Mouse (Mus musculus) midbrain, postnatal 0 days (tissue): ENCODE results near the gene Rpp38. TPM values are rescaled to one million over a fixed set of nuclear protein-coding genes. Genes with fewer than 3 reads are reported as not detected.

ENCODE experiments used
- ATAC-seq: fragments of 200-750 bp; cut with Nextera tagmentation; 2 replicates; pipeline ENCODE4 v1.8.0; 2017; ENCODE audit warnings: moderate number of reproducible peaks, mild to moderate bottlenecking, moderate TSS enrichment, moderate library complexity; ENCODE audit not compliant: low FRiP score
- DNase-seq: peaks from one replicate; pipeline ENCODE4 v3.0.0-alpha.2; 2015; ENCODE audit warnings: low spot score
- H3K27ac ChIP-seq: fragments of 300-500 bp; sonication (generic); 2 replicates; pipeline ENCODE4 v1.5.1; 2014; ENCODE audit warnings: low read depth, mild to moderate bottlenecking, low read length, mixed read lengths
- H3K27me3 ChIP-seq: fragments of 300-500 bp; sonication (generic); 2 replicates; pipeline ENCODE4 v1.6.1; 2014; ENCODE audit warnings: low read length, control low read depth, mixed read lengths; ENCODE audit not compliant: insufficient read depth
- H3K36me3 ChIP-seq: fragments of 300-500 bp; sonication (generic); 2 replicates; pipeline ENCODE4 v1.6.1; 2014; ENCODE audit warnings: low read length, control low read depth, mixed read lengths; ENCODE audit not compliant: insufficient read depth
- H3K4me1 ChIP-seq: fragments of 300-500 bp; sonication (generic); 2 replicates; pipeline ENCODE4 v1.6.1; 2014; ENCODE audit warnings: mild to moderate bottlenecking, control low read depth, antibody characterized with exemption, low read length, mixed read lengths; ENCODE audit not compliant: insufficient read depth
- H3K4me2 ChIP-seq: fragments of 300-500 bp; sonication (generic); 2 replicates; pipeline ENCODE4 v1.6.1; 2014; ENCODE audit warnings: low read depth, mild to moderate bottlenecking, low read length, mixed read lengths; ENCODE audit not compliant: poor library complexity, severe bottlenecking
- H3K4me3 ChIP-seq: fragments of 300-500 bp; sonication (generic); 2 replicates; pipeline ENCODE4 v1.5.1; 2014; ENCODE audit warnings: low read depth, mild to moderate bottlenecking, low read length, moderate library complexity
- H3K9ac ChIP-seq: fragments of 300-500 bp; sonication (generic); replicated peaks from 2 replicates; pipeline ENCODE4 v1.6.1; 2014; ENCODE audit warnings: mild to moderate bottlenecking, low read length, moderate library complexity, mixed read lengths; ENCODE audit not compliant: poor library complexity, severe bottlenecking
- H3K9me3 ChIP-seq: fragments of 300-500 bp; sonication (generic); 2 replicates; pipeline ENCODE4 v1.6.1; 2016; ENCODE audit warnings: low read length, control low read depth
- CTCF ChIP-seq: IDR thresholded peaks from 2 replicates; pipeline ENCODE4 v1.5.1; 2016; ENCODE audit warnings: antibody characterized with exemption, mild to moderate bottlenecking
- WGBS: fragments of 180-500 bp; shearing (Covaris S2); extraction: QIAGEN DNeasy Blood & Tissue Kit; methylation state at CpG from one replicate; pipeline ENCODE4 v1.1.7; 2014; 5-methylcytosine and 5-hydroxymethylcytosine counted together
- polyA plus RNA-seq: library from polyadenylated mRNA; unstranded; fragments of >200 nt; fragmentation: Nextera tagmentation; extraction: Ambion mirVana; gene quantifications from 2 replicates; pipeline ENCODE4 v1.2.1, GENCODE M21; 2015
- total RNA-seq: library from RNA; depleted of rRNA; stranded (reverse); fragments of >200 nt; gene quantifications from 2 replicates; pipeline ENCODE4 v1.2.3, GENCODE M21; 2014; rRNA removed

Gene Rpp38
- total RNA-seq (6.0 and 8.5 TPM in 2 replicates), polyA plus RNA-seq (7.3 TPM in 2 replicates)

DNA sequence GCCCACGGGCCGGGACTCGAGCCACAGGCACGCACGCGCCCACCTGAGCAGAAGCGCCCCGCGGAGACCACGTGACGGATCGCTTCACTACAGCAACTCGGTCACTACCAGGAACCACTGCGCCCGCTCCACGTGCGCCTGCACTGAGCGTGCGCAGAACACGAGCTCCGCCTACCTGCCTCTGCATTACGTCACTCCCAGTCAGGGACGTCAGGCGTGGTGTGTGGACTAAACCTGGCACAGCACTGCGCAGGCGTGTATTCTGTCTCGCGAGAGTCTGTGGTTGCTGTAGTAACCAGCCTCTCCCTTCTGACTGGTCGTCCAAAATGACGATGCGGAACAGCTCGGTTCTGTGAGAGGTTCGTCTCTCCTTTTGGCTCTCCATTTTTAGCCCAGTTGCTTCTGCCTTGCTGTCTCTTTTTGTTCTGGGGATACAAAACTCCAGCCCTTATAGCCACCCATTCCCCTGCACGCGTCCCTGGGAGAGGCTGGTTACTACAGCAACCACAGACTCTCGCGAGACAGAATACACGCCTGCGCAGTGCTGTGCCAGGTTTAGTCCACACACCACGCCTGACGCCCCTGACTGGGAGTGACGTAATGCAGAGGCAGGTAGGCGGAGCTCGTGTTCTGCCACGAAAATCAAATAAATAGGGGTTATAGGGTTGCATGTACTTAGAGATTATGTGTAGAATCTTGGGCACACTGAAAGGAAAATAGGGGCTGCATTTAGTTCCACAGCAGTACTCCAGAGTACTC is at the start of gene Rpp38:
Gene Rpp38, minus strand, starts transcription at position 160 of the 759 bp plus-strand sequence.
- Histone ChIP-seq H3K4me1 (no peaks in the 10 kb centered on the region), H3K27ac (peak within 1 kb of the TSS; percentile 86), H3K9me3 (no peaks in the 10 kb centered on the region), H3K4me2 (peak within 1 kb of the TSS; percentile 73), H3K9ac (peak within 1 kb of the TSS; percentile 76), H3K27me3 (no peaks in the 10 kb centered on the region), H3K4me3 (peak within 1 kb of the TSS; percentile 59), H3K36me3 (peaks cover 8% of the 10 kb centered on the region; the same call in 1 of the 2 replicates)
- ATAC-seq, result peak; percentile 99
- TF ChIP-seq CTCF, result peak; percentile 20
- whole genome bisulfite sequencing, result under 1% methylated on average over 45 of the region's 45 CpGs
- peak; percentile 98 for DNase-seq

- WGBS, result 26% methylated on average over 4 of the region's 4 CpGs
- no peaks in the 10 kb centered on the region for H3K27me3 ChIP-seq
- no peaks in the 10 kb centered on the region for H3K9me3 ChIP-seq
- H3K27ac ChIP-seq, result no peak overlapping the region
- H3K4me1 ChIP-seq, result no peaks in the 10 kb centered on the region
- ATAC-seq (no peak), DNase-seq (peak; percentile 36)
- H3K9ac ChIP-seq, result no peak overlapping the region
- H3K4me3 ChIP-seq, result no peak overlapping the region
- H3K4me2 ChIP-seq, result no peak overlapping the region
- no peaks in the 10 kb centered on the region for H3K36me3 ChIP-seq
- peak; percentile 56 for TF ChIP-seq CTCF
These were observed 32.7 kb upstream of the Rpp38 start for GRCm38 (mm10) chr2:3365127-3365526.

DNA sequence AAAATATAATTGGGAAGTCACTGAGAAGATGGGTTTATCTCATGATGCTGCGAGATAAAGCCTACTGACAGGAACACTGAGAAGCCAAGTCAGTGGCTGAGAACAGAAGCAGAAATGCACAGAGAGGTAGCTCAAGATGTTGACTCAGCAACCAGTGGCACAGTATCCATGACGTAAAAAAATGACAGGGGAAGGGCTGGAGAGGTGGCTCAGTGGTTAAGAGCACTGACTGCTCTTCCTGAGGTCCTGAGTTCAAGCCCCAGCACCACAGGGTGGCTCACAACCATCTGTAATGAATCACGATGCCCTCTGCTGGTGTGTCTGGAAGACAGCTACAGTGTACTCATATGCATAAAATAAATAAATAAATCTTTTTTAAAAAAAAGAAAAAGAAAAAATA is 28.6 kb upstream of the Rpp38 start:
- H3K27ac ChIP-seq, result no peak overlapping the region
- no peak for TF ChIP-seq CTCF
- H3K4me3 ChIP-seq, result no peak overlapping the region
- H3K27me3 ChIP-seq, result no peaks in the 10 kb centered on the region
- DNase-seq (no peak), ATAC-seq (no peak)
- H3K9ac ChIP-seq, result no peak overlapping the region
- H3K9me3 ChIP-seq, result no peaks in the 10 kb centered on the region
- no peaks in the 10 kb centered on the region for H3K36me3 ChIP-seq
- no peaks in the 10 kb centered on the region for H3K4me1 ChIP-seq
- no peak overlapping the region for H3K4me2 ChIP-seq
- WGBS, result 87% methylated on average over 3 of the region's 3 CpGs

- ATAC-seq, result no peak
These were observed 25.4 kb upstream of the Rpp38 start for GRCm38 (mm10) chr2:3357887-3358286.

DNA sequence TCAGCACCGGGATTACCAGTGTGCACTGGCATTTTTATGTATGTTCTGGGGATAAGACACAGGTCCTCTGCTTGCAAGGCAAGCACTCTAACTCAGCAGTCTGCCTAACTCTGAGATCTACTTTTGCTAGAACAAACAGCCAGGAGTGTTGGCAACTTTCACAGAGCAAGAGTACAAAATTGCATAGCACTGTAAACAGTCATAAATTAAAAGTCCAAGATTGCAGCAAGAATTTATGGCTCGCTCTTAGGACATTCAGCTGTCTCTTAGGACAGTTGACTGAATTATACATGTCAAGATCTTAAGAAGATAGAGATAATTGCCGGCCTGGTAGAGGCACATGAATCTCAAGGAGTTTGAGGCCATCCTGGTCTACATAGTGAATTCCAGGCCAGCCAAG is 23.9 kb upstream of the Rpp38 start:
- DNase-seq (no peak), ATAC-seq (no peak)
- Histone ChIP-seq H3K27me3 (no peaks in the 10 kb centered on the region), H3K4me3 (no peak overlapping the region), H3K27ac (no peak overlapping the region), H3K9ac (no peak overlapping the region), H3K36me3 (no peaks in the 10 kb centered on the region), H3K4me1 (no peaks in the 10 kb centered on the region), H3K9me3 (no peaks in the 10 kb centered on the region), H3K4me2 (no peak overlapping the region)
- 79% methylated on average over 3 of the region's 3 CpGs for WGBS
- TF ChIP-seq CTCF, result no peak

More at GRCm38 (mm10) chr2:3357887-3358286, 25.4 kb upstream of the Rpp38 start:
- no peak overlapping the region for H3K9ac ChIP-seq
- no peaks in the 10 kb centered on the region for H3K9me3 ChIP-seq
- no peaks in the 10 kb centered on the region for H3K4me1 ChIP-seq
- no peak for DNase-seq
- no peaks in the 10 kb centered on the region for H3K27me3 ChIP-seq
- no peak for TF ChIP-seq CTCF
- no peaks in the 10 kb centered on the region for H3K36me3 ChIP-seq
- H3K4me3 ChIP-seq, result no peak overlapping the region
- no peak overlapping the region for H3K4me2 ChIP-seq
- H3K27ac ChIP-seq, result no peak overlapping the region
- WGBS, result 77% methylated on average over 3 of the region's 3 CpGs

DNA sequence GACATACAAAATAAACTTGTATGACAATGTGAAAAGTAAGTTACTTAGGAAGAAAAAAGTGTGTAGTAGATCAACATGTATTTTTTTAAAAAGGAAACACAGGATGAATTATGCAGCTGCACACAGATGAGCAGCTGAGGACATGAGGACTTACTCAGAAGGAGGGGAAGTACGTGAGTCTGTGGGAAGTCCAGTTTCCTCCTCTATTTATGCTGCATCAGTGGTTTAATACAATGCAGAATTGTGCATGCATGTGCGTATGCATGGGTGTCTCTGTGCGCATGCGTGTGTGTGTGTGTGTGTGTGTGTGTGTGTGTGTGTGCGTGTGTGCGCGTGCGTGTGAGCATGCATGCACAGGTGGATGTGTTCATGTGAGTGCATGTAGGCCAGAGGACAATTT is 23.4 kb upstream of the Rpp38 start:
- Histone ChIP-seq H3K36me3 (no peaks in the 10 kb centered on the region), H3K9ac (no peak overlapping the region), H3K27me3 (no peaks in the 10 kb centered on the region), H3K4me3 (no peak overlapping the region), H3K27ac (no peak overlapping the region), H3K4me2 (no peak overlapping the region), H3K4me1 (no peaks in the 10 kb centered on the region), H3K9me3 (no peaks in the 10 kb centered on the region)
- 95% methylated on average over 8 of the region's 8 CpGs for WGBS
- no peak for TF ChIP-seq CTCF
- ATAC-seq (no peak), DNase-seq (no peak)
